Mouse (Mus musculus): ENCODE data around the gene Tnni1.

Tnni1 gene

DNA sequence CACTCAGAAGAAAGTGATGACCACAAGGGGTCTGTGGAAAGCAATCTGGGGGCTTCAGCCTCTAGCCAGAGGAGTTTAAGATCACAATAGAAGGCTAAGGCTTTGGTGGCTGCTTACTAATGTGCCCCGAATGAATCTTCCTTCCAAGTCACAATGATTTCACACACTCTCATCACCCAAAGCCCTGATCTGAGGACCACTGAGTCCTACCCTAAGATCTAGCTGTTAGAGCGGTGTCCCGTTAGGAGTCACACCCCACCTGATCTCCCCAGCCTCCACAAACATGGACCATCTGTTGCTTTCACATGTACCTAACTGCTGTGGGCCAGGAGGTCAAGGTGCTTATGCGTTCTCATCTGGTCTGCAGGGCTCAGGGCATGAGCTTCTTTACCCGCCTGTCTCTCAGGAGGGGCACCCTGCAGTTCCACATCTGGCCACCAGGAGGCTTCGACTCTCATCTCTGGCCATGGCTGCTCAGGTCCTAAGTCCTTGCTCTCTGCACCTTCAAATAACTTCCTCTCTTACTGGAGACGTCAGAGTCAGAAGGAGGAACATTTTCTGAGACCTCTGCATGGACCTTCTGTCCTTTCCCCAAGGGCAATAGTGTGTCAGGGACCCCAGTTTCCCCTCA lies 31.9 kb downstream of the Tnni1 start:
- Histone ChIP-seq H3K36me3 (ENCODE audit: control insufficient read depth, insufficient read depth, low read length, poor library complexity, severe bottlenecking) (no peaks in the 10 kb centered on the region), H3K27me3 (ENCODE audit: control insufficient read depth, insufficient read depth, low read length, poor library complexity, severe bottlenecking) (no peaks in the 10 kb centered on the region)
- DNase-seq (ENCODE audit: low read depth, low spot score): peak; percentile 80

DNA sequence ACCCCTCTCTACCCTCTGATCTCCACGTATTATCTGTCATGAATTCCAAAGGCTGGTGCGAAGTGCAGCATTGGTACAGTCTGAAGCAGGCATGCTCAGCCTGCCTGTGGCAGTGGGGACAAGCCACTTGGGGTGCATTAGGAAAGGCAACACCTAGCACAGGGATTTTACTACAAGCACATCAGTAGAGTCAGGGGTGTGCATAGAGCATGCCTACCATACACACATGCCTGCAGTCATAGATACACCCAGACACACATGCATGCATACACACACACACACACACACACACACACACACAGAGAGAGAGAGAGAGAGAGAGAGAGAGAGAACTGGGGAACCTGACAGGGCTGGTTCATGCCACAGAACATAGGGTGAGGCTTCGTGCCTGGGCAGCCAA lies 33.0 kb downstream of the Tnni1 start:
- Histone ChIP-seq H3K27me3 (ENCODE audit: control insufficient read depth, insufficient read depth, low read length, poor library complexity, severe bottlenecking) (no peaks in the 10 kb centered on the region), H3K36me3 (ENCODE audit: control insufficient read depth, insufficient read depth, low read length, poor library complexity, severe bottlenecking) (no peaks in the 10 kb centered on the region)
- no peak for DNase-seq (ENCODE audit: low read depth, low spot score)

DNA sequence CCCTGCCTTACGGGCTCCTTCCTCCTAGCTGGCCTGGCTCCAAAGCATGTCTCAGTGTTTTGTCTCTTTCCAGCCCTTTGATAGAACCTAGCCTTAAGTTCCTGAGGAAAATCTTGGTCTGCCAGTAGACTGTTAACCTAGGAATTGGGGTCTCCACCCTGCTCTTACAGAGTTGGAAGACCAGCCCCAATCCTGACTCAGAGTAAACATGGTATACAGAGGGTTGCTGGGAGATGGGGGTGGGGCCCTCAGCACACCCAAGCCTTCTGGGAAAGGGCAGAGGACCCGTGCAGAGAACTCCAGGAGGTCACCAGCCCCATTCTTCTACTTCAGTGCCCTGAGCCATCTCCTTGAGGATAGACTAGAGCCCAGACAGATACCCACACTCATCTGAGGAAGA lies 33.4 kb downstream of the Tnni1 start:
- no peaks in the 10 kb centered on the region for H3K27me3 ChIP-seq (ENCODE audit: control insufficient read depth, insufficient read depth, low read length, poor library complexity, severe bottlenecking)
- DNase-seq (ENCODE audit: low read depth, low spot score): no peak

DNA sequence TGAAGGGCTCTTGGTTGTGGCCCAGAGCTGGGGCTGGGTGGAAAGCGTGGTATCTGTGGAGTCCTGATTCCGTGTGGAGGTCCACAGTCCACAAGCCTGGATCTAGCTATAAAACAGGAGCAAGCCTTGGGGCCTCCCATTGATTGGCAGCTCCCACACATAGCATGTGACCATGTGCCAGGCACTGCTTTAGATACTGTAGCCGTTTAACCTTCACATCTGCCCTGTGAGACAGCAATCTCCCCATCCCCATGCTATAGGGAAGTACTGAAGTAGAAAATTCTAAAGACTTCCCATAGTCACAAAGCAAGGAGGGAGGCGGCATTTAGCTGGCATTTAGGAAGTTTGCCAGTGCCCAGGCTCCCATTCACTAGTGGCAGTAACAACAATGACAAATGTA lies 33.8 kb downstream of the Tnni1 start:
- DNase-seq (ENCODE audit: low read depth, low spot score): no peak
- no peaks in the 10 kb centered on the region for H3K27me3 ChIP-seq (ENCODE audit: control insufficient read depth, insufficient read depth, low read length, poor library complexity, severe bottlenecking)
- H3K36me3 ChIP-seq (ENCODE audit: control insufficient read depth, insufficient read depth, low read length, poor library complexity, severe bottlenecking): no peaks in the 10 kb centered on the region

More for the DNA sequence above, 33.4 kb downstream of the Tnni1 start:
- no peaks in the 10 kb centered on the region for H3K36me3 ChIP-seq (ENCODE audit: control insufficient read depth, insufficient read depth, low read length, poor library complexity, severe bottlenecking)

DNA sequence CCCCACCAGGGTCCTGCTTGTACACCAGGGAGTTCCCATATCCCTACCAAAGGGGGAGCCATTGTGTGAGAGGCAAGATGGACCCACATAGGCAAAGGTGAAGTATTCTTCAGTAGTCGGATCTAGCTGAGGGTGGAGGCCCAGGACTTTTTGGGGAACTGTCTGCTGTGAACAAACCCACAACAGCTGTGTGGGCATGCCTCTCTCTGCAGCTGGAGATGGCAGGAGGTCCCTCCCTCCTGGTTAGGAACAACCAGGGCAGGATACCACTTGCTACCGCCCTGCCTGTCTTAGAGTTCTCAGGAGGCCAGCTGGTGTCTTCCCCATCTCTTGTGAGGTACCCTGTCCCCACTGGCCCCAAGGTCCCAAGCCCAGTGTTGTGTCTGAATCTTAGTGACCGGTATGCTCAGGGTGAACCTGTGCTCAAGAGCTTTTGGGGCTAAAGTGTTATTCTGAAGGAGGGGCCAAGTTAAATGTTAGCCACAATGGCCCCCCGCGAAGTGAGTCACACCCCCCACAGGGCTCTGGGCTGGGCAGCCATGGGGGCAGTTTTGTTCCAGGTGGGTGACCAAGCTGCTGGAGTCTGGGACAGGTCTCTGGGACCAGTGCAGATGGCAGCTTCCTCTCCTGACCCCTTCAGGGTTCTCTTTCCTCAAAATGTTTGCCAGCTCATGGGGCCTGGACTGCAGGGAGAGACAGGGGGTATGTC lies 34.6 kb downstream of the Tnni1 start:
- Histone ChIP-seq H3K27me3 (ENCODE audit: control insufficient read depth, insufficient read depth, low read length, poor library complexity, severe bottlenecking) (no peaks in the 10 kb centered on the region), H3K36me3 (ENCODE audit: control insufficient read depth, insufficient read depth, low read length, poor library complexity, severe bottlenecking) (no peaks in the 10 kb centered on the region)
- no peak for DNase-seq (ENCODE audit: low read depth, low spot score)

DNA sequence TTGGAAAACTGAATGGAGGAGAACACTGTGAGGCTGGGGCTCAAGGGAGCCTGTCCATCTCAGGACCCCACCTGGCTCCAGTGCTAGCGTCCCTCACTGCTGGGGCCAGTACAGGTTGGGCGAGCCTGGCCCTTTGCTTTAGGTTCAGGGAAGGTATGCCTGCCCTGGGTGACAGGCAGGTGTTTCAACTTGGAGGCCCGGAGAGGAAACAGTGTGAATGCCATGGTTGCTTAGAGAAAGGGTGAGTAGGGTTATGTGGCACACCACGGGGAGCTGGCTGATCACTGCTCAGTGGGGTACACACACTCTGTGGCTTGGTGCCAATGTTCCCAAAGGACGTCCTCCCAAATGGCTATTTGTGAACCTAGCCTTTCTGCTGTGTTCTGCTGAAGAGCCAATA lies 35.3 kb downstream of the Tnni1 start:
- no peaks in the 10 kb centered on the region for H3K27me3 ChIP-seq (ENCODE audit: control insufficient read depth, insufficient read depth, low read length, poor library complexity, severe bottlenecking)
- no peaks in the 10 kb centered on the region for H3K36me3 ChIP-seq (ENCODE audit: control insufficient read depth, insufficient read depth, low read length, poor library complexity, severe bottlenecking)
- DNase-seq (ENCODE audit: low read depth, low spot score): no peak

DNA sequence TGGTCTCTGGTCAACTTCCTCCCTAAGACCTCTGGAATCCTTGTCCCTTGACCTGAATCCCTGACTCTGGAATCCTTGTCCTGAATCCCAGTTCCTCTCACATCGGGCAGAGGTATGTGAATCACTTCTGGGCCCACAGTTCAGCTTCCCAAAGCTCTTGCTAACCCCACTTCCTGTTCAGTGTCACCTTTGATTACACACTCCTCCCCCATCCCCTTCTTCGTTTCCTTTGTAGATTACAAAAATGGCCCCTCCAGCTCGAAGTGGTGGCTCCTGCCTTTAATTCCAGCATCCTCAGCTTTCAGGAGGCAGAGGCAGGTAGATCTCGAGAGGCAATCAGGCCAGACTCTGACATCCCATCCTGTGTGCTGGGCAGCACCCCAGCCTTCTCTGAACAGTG lies 38.4 kb downstream of the Tnni1 start:
- Histone ChIP-seq H3K36me3 (ENCODE audit: control insufficient read depth, insufficient read depth, low read length, poor library complexity, severe bottlenecking) (no peaks in the 10 kb centered on the region), H3K27me3 (ENCODE audit: control insufficient read depth, insufficient read depth, low read length, poor library complexity, severe bottlenecking) (no peaks in the 10 kb centered on the region)
- no peak for DNase-seq (ENCODE audit: low read depth, low spot score)

DNA sequence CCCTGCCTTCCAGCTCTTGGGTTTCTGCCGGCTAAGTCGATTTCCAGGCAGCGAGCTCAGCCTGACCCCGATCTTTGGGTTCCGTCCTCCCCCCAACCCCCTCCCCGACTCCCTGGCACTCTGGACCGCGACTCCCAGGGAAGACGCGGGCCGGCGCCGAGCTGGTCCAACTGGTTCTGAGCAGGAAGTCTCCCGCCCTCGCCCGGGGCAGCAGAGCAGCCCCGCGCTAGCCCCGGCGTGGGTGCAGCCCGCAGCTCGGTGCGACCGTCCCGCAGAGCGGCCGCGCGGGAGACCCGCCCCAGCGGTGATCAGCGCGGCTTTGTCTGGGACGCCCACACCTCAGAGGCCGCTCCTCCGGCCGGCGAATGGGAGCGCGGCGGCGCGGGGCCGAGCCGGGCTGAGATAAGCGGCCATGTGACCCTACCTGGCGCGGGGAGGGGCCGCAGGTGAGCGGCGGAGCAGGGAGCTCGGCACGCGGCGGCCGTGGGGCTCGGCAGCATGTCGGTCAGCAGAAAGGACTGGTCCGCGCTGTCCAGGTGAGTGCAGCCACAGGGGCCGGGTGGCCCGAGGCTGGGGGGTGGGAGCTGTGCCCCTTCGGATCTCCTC lies 39.4 kb downstream of the Tnni1 start, which contains the start of gene Lad1:
TSS of gene Lad1 (plus strand) at position 118 of the 606 bp plus-strand sequence.
- DNase-seq (ENCODE audit: low read depth, low spot score): no peak
- Histone ChIP-seq H3K27me3 (ENCODE audit: control insufficient read depth, insufficient read depth, low read length, poor library complexity, severe bottlenecking) (no peaks in the 10 kb centered on the region), H3K36me3 (ENCODE audit: control insufficient read depth, insufficient read depth, low read length, poor library complexity, severe bottlenecking) (no peaks in the 10 kb centered on the region)

DNA sequence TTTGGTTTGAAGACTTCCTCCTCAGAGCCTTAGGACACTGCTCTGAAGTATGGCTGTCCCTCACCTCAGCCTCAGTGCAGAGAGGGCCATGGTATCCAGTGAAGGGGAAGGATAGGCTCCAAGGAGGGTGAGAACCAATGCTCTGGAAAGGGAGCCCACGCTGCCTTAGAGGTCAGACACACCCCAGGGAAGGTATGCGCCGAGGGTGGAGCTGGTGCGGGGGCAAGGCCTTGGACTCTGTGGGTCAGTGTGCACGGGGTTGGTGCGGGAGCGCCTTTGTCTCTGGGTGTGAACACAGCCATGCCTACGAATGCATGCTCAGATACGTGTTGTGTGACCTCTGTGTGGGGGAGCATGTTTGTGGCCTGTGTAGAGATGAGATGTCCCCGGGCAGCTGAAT lies 40.8 kb downstream of the Tnni1 start:
- Histone ChIP-seq H3K36me3 (ENCODE audit: control insufficient read depth, insufficient read depth, low read length, poor library complexity, severe bottlenecking) (no peaks in the 10 kb centered on the region), H3K27me3 (ENCODE audit: control insufficient read depth, insufficient read depth, low read length, poor library complexity, severe bottlenecking) (no peaks in the 10 kb centered on the region)
- no peak for DNase-seq (ENCODE audit: low read depth, low spot score)

DNA sequence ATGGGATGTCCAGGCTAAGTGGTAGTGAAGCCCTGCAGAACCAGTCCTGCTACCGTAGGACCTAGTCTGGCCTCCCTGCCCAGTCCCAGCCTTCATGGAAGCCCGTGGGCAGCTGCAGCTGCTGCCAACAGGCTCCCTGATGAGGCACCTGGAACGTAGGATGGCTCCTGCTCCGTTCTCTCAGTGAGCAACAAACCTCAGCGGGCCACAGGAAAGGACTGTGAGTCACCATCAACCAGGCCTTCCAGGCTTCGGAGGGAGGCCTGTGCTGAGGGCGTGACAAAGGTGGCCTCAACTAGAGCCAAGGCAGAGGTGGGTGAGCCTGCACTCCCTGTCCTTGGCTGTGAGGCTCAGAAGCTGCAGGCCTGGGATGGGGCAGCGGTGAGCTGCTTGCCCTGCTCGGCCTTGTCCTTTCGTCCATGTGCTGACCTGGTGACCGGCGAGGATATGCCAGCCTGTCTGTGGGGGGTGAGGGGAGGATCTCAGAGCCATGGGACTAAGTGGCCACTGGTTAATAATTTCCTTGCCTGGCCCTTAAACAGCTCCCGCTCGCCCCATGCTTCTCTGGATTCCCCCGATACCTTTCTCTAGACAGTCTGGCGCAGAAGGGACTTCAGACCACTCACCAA lies 41.6 kb downstream of the Tnni1 start:
- H3K36me3 ChIP-seq (ENCODE audit: control insufficient read depth, insufficient read depth, low read length, poor library complexity, severe bottlenecking): no peaks in the 10 kb centered on the region
- DNase-seq (ENCODE audit: low read depth, low spot score): no peak
- no peaks in the 10 kb centered on the region for H3K27me3 ChIP-seq (ENCODE audit: control insufficient read depth, insufficient read depth, low read length, poor library complexity, severe bottlenecking)

DNA sequence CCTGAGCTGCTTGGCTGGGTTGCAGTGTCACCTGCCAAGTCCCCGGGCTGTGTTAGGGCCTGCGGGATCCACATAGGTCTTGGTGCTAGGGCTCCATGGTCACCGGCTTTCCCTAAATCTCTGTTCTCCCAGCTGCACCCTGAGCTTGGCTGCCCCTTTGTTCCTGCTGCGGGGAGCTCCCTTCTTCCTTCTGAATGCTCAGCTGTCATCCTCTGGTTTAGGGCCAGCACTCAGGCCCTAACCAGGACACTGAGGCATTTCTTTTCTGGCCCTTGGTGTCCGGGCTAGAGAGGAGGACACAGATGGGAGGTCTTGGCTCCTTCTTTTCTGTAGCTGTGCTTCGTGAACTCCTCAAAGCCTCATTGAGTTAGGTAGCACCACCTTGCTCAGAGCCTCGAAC lies 42.5 kb downstream of the Tnni1 start:
- no peaks in the 10 kb centered on the region for H3K36me3 ChIP-seq (ENCODE audit: control insufficient read depth, insufficient read depth, low read length, poor library complexity, severe bottlenecking)
- H3K27me3 ChIP-seq (ENCODE audit: control insufficient read depth, insufficient read depth, low read length, poor library complexity, severe bottlenecking): no peaks in the 10 kb centered on the region
- no peak for DNase-seq (ENCODE audit: low read depth, low spot score)

DNA sequence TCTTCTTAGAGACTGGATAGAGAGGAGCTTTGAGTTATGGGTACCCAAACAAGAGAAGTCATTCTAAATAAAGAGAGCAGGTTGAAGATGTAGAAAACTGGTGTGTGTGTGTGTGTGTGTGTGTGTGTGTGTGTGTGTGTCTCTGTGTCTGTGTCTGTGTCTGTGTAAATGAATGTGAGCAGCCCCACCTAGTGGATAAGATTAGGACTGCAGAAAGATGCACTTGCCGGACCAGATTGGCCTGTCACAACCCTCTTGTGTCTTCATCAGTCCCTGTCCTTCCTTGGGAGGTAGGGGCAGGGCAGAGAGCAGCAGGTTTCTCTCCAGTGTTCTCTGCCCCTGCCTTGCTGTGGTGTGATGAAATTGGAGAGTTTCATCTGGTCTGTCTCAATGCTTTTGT lies 49.7 kb downstream of the Tnni1 start:
- DNase-seq (ENCODE audit: low read depth, low spot score): peak; percentile 65
- Histone ChIP-seq H3K36me3 (ENCODE audit: control insufficient read depth, insufficient read depth, low read length, poor library complexity, severe bottlenecking) (no peaks in the 10 kb centered on the region; the same call in 1 of the 2 replicates), H3K27me3 (ENCODE audit: control insufficient read depth, insufficient read depth, low read length, poor library complexity, severe bottlenecking) (no peaks in the 10 kb centered on the region)

DNA sequence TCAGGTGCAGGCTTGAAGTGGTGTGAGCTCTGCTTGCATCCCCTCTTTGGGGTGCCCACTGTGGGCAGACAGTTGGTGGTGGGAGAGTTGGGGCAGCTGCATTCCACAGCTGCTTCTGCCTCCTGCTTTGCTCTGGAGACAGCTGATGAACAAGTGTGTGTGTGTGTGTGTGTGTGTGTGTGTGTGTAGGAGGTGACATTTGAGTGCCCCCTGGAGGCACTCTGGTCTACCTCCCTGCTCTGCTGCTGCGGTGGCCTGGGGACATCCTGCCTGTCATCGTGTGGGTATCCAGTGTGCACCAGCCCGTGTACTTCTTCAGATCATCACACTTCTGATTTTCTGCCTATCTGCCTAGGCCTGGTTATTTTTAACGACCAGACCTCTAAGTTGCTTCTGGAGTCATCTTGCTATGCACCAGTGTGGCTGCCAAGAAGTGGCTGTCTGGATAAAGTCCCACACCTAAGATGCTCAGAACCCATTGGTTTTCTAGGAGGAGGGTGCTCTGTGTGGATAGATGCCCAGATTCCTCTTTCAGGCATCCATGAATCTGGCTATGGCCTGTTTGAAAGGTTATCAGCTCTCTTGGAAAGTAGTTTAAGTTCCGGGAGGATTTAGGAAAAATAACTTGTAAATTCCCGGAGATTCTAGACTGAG lies 55.1 kb downstream of the Tnni1 start:
- no peaks in the 10 kb centered on the region for H3K27me3 ChIP-seq (ENCODE audit: control insufficient read depth, insufficient read depth, low read length, poor library complexity, severe bottlenecking)
- no peaks in the 10 kb centered on the region; the same call in 1 of the 2 replicates for H3K36me3 ChIP-seq (ENCODE audit: control insufficient read depth, insufficient read depth, low read length, poor library complexity, severe bottlenecking)
- DNase-seq (ENCODE audit: low read depth, low spot score): no peak

DNA sequence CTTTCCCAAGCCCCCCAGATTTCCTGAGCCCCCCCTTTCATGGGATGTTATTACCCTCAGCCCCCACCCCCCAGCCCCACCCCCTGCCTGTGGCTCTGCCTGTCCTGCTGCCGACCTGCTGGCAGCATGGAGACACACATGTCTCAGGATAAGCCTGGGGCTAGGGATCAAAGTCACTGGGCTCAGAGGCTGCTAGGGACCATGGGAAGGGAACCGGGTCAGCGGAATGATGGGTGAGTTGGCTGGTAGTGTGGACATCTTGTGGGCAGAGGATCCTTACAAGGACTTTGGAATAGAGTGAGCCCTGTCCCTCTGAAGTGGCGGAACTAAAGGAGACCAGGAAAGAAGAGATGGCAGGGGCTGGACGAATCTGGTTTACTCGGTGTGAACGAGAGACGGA lies 55.7 kb downstream of the Tnni1 start:
- no peaks in the 10 kb centered on the region; the same call in 1 of the 2 replicates for H3K36me3 ChIP-seq (ENCODE audit: control insufficient read depth, insufficient read depth, low read length, poor library complexity, severe bottlenecking)
- no peaks in the 10 kb centered on the region for H3K27me3 ChIP-seq (ENCODE audit: control insufficient read depth, insufficient read depth, low read length, poor library complexity, severe bottlenecking)
- no peak for DNase-seq (ENCODE audit: low read depth, low spot score)
